Mouse (Mus musculus): ENCODE measurements around the gene Adcy6. TPM values are rescaled to one million over a fixed set of nuclear protein-coding genes. Genes with fewer than 3 reads are reported as not detected.
"Not testable (repeated sequence)": the region's sequence is repeated elsewhere in the genome, so short reads cannot be mapped to it uniquely, and the experiment has no call there.

Gene Adcy6
- polyA plus RNA-seq, 1 experiment, result 65.2 TPM

GRCm38 (mm10) chr15:98589640-98590336 is 20.1 kb downstream of the Adcy6 start:
- no peak overlapping the region for H3K27ac ChIP-seq (ENCODE audit: control insufficient read depth, insufficient read depth, low read depth, low read length, poor library complexity)
- H3K4me3 ChIP-seq (replicated peaks; ENCODE audit: control insufficient read depth, low read depth, low read length), result no peak overlapping the region
- H3K4me1 ChIP-seq (ENCODE audit: control insufficient read depth, insufficient read depth, low read length), result no peaks in the 10 kb centered on the region; the same call in 1 of the 2 replicates
- no peak for TF ChIP-seq POLR2A (IDR thresholded peaks at IDR 0.05; ENCODE audit: borderline replicate concordance, control insufficient read depth, low read depth, low read length)
- TF ChIP-seq CTCF (IDR thresholded peaks at IDR 0.05; ENCODE audit: control insufficient read depth, insufficient read depth, low read length), result no peak
- WGBS, result 19% methylated on average over 7 of the region's 7 CpGs

DNA sequence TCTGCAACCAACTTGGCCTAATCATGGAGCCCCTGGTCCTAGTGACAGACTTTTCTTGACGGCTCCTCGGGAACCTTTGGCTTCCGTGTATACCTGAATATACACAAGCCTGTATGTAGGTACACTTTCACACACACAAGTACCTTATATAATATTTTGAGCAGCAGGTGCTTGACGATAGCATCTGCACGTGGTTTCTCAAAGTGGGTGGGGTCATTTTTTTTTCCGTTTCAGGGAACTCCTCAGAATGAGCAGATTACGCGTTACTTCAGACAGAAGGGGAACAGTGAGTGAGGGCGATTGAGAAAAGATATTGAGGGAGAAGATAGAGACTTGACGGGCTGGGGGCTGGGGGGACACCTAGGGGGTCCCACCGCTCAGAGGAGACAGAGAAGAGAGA is 22.1 kb downstream of the Adcy6 start:
- no peak overlapping the region for H3K4me3 ChIP-seq (replicated peaks; ENCODE audit: control insufficient read depth, low read depth, low read length)
- no peak for TF ChIP-seq CTCF (IDR thresholded peaks at IDR 0.05; ENCODE audit: control insufficient read depth, insufficient read depth, low read length)
- TF ChIP-seq POLR2A (IDR thresholded peaks at IDR 0.05; ENCODE audit: borderline replicate concordance, control insufficient read depth, low read depth, low read length), result no peak
- 48% methylated on average over 11 of the region's 11 CpGs for WGBS
- H3K27ac ChIP-seq (ENCODE audit: control insufficient read depth, insufficient read depth, low read depth, low read length, poor library complexity), result no peak overlapping the region
- no peaks in the 10 kb centered on the region; the same call in 1 of the 2 replicates for H3K4me1 ChIP-seq (ENCODE audit: control insufficient read depth, insufficient read depth, low read length)

DNA sequence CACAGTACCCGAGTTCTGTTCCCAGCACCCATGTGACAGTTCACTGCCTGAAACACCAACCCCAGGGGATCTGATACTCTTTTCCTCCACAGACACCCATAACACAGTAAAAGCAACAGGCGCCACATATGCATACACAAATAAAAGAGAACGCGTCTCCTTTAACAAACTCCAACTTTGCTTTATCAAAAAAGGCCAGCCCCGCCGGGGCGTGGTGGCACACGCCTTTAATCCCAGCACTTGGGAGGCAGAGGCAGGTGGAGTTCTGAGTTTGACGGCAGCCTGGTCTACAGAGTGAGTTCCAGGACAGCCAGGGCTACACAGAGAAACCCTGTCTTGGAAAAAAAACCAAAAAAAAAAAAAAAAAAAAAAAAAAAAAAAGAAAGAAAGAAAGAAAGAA is 23.7 kb downstream of the Adcy6 start:
- 61% methylated on average over 9 of the region's 9 CpGs for WGBS
- not testable (repeated sequence) for H3K4me1 ChIP-seq (ENCODE audit: control insufficient read depth, insufficient read depth, low read length); H3K4me3 ChIP-seq (replicated peaks; ENCODE audit: control insufficient read depth, low read depth, low read length); H3K27ac ChIP-seq (ENCODE audit: control insufficient read depth, insufficient read depth, low read depth, low read length, poor library complexity)

- TF ChIP-seq POLR2A (IDR thresholded peaks at IDR 0.05; ENCODE audit: borderline replicate concordance, control insufficient read depth, low read depth, low read length), result no peak
- TF ChIP-seq CTCF (IDR thresholded peaks at IDR 0.05; ENCODE audit: control insufficient read depth, insufficient read depth, low read length), result no peak
- WGBS, result 77% methylated on average over 7 of the region's 7 CpGs
- Histone ChIP-seq H3K27ac (ENCODE audit: control insufficient read depth, insufficient read depth, low read depth, low read length, poor library complexity) (no peak overlapping the region), H3K4me3 (replicated peaks; ENCODE audit: control insufficient read depth, low read depth, low read length) (no peak overlapping the region), H3K4me1 (ENCODE audit: control insufficient read depth, insufficient read depth, low read length) (no peaks in the 10 kb centered on the region; the same call in 1 of the 2 replicates)
These were observed 24.5 kb downstream of the Adcy6 start for GRCm38 (mm10) chr15:98585421-98585820.

- TF ChIP-seq POLR2A (IDR thresholded peaks at IDR 0.05; ENCODE audit: borderline replicate concordance, control insufficient read depth, low read depth, low read length) (no peak), CTCF (IDR thresholded peaks at IDR 0.05; ENCODE audit: control insufficient read depth, insufficient read depth, low read length) (no peak)
- no peaks in the 10 kb centered on the region; the same call in 1 of the 2 replicates for H3K4me1 ChIP-seq (ENCODE audit: control insufficient read depth, insufficient read depth, low read length)
- WGBS, result 82% methylated on average over 8 of the region's 8 CpGs
- no peak overlapping the region for H3K4me3 ChIP-seq (replicated peaks; ENCODE audit: control insufficient read depth, low read depth, low read length)
- H3K27ac ChIP-seq (ENCODE audit: control insufficient read depth, insufficient read depth, low read depth, low read length, poor library complexity), result no peak overlapping the region
These were observed 26.9 kb downstream of the Adcy6 start for GRCm38 (mm10) chr15:98582996-98583395.

GRCm38 (mm10) chr15:98582410-98582809 is 27.5 kb downstream of the Adcy6 start:
- 66% methylated on average over 8 of the region's 8 CpGs for WGBS
- no peak overlapping the region for H3K27ac ChIP-seq (ENCODE audit: control insufficient read depth, insufficient read depth, low read depth, low read length, poor library complexity)
- no peak for TF ChIP-seq CTCF (IDR thresholded peaks at IDR 0.05; ENCODE audit: control insufficient read depth, insufficient read depth, low read length)
- no peak for TF ChIP-seq POLR2A (IDR thresholded peaks at IDR 0.05; ENCODE audit: borderline replicate concordance, control insufficient read depth, low read depth, low read length)
- H3K4me3 ChIP-seq (replicated peaks; ENCODE audit: control insufficient read depth, low read depth, low read length), result no peak overlapping the region
- H3K4me1 ChIP-seq (ENCODE audit: control insufficient read depth, insufficient read depth, low read length), result no peaks in the 10 kb centered on the region; the same call in 1 of the 2 replicates

GRCm38 (mm10) chr15:98579795-98580464 is 29.9 kb downstream of the Adcy6 start:
- TF ChIP-seq POLR2A (IDR thresholded peaks at IDR 0.05; ENCODE audit: borderline replicate concordance, control insufficient read depth, low read depth, low read length), result no peak
- peak; percentile 80 for TF ChIP-seq CTCF (IDR thresholded peaks at IDR 0.05; ENCODE audit: control insufficient read depth, insufficient read depth, low read length)
- WGBS, result 44% methylated on average over 5 of the region's 5 CpGs
- no peak overlapping the region for H3K27ac ChIP-seq (ENCODE audit: control insufficient read depth, insufficient read depth, low read depth, low read length, poor library complexity)
- no peaks in the 10 kb centered on the region for H3K4me1 ChIP-seq (ENCODE audit: control insufficient read depth, insufficient read depth, low read length)
- H3K4me3 ChIP-seq (replicated peaks; ENCODE audit: control insufficient read depth, low read depth, low read length), result no peak overlapping the region

DNA sequence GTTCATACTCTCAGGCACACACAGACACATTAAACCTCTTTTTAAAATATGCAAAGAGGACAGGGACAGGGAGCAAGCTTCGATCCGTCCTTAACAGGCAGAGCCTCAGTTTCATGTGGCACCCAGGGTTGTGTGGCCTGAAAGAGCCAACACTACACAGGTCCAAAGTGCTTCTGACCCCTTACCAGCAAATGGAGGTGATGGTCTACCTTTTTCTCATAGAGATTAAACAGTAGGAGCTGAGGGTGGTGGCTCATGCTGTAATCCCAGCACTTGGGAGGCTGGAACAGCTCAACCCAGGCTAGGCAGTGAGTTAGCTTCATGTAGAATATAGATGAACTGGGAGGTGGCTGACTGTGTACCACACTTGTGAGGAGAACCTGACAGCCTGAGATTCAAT is 30.6 kb downstream of the Adcy6 start:
- TF ChIP-seq POLR2A (IDR thresholded peaks at IDR 0.05; ENCODE audit: borderline replicate concordance, control insufficient read depth, low read depth, low read length) (no peak), CTCF (IDR thresholded peaks at IDR 0.05; ENCODE audit: control insufficient read depth, insufficient read depth, low read length) (no peak)
- Histone ChIP-seq H3K27ac (ENCODE audit: control insufficient read depth, insufficient read depth, low read depth, low read length, poor library complexity) (no peak overlapping the region), H3K4me3 (replicated peaks; ENCODE audit: control insufficient read depth, low read depth, low read length) (no peak overlapping the region), H3K4me1 (ENCODE audit: control insufficient read depth, insufficient read depth, low read length) (no peaks in the 10 kb centered on the region)
- WGBS, result 87% methylated on average over 2 of the region's 2 CpGs
